Mouse (Mus musculus) adrenal gland, postnatal 0 days (tissue): ENCODE data around the gene Myl7. TPM values are rescaled to one million over a fixed set of nuclear protein-coding genes. Genes with fewer than 3 reads are reported as not detected.

Source experiments
- polyA plus RNA-seq: library from polyadenylated mRNA; unstranded; fragments of >200 nt; fragmentation: Nextera tagmentation; extraction: Ambion mirVana; gene quantifications from 2 replicates; pipeline ENCODE4 v1.2.1, GENCODE M21; 2015

Myl7 gene
- 10.7 and 13.7 TPM in 2 replicates for polyA plus RNA-seq

GRCm38 (mm10) chr11:5898531-5898930 lies at the start of gene Myl7:
TSS of gene Myl7 (minus strand) at chr11:5898782.

GRCm38 (mm10) chr11:5877921-5878526 lies 20.6 kb downstream of the Myl7 start, which contains the start of gene Pold2:
TSS of gene Pold2 (minus strand) at chr11:5878292.

GRCm38 (mm10) chr11:5861678-5862393 lies 36.7 kb downstream of the Myl7 start, which contains the start of gene Aebp1:
TSS of gene Aebp1 (plus strand) at chr11:5861947.

Other genes starting within 250 kb of the Myl7 start
- gene Mrps24, start 183.1 kb downstream of the Myl7 start, polyA plus RNA-seq: 376 and 410 TPM in 2 replicates
- gene Urgcp, start 136.4 kb downstream of the Myl7 start, polyA plus RNA-seq: 17.3 and 24.6 TPM in 2 replicates
- 59.9 and 79.1 TPM in 2 replicates for gene Dbnl, start 110.3 kb downstream of the Myl7 start, polyA plus RNA-seq
- 4.6 and 9.2 TPM in 2 replicates for gene Pgam2, start 95.0 kb downstream of the Myl7 start, polyA plus RNA-seq
- gene Polm, start 60.8 kb downstream of the Myl7 start, polyA plus RNA-seq: 6.1 and 8.7 TPM in 2 replicates
- 159 and 335 TPM in 2 replicates for gene Aebp1, start 36.8 kb downstream of the Myl7 start, polyA plus RNA-seq
- 42.4 and 50.9 TPM in 2 replicates for gene Pold2, start 20.5 kb downstream of the Myl7 start, polyA plus RNA-seq
- 3.6 and 3.9 TPM in 2 replicates for gene Gck, start 51.3 kb upstream of the Myl7 start, polyA plus RNA-seq
- gene Ykt6, start 56.9 kb upstream of the Myl7 start, polyA plus RNA-seq: 34.0 and 43.6 TPM in 2 replicates
- 9.7 and 10.8 TPM in 2 replicates for gene Camk2b, start 167.6 kb upstream of the Myl7 start, polyA plus RNA-seq